Mouse (Mus musculus) CD4-positive, CD25-positive, alpha-beta regulatory T cell, adult 4 months (primary cell): Measurements from ENCODE around the gene Hist1h1d. TPM values are rescaled to one million over a fixed set of nuclear protein-coding genes. Genes with fewer than 3 reads are reported as not detected.
A peak's percentile ranks its signal among the peaks of the same experiment; 100 is the strongest.
"Not testable (repeated sequence)": the region's sequence is repeated elsewhere in the genome, so short reads cannot be mapped to it uniquely, and the experiment has no call there.

Source experiments
- ATAC-seq: one replicate; pipeline ENCODE4 v1.8.0; 2017
- polyA plus RNA-seq, 2 experiments: library from polyadenylated mRNA; unstranded; fragments of 100-300 nt; shearing (Covaris generic); gene quantifications; one replicate each; pipeline ENCODE4 v1.2.1; 2017

Gene Hist1h1d
- polyA plus RNA-seq, 2 experiments from 2014 or later = 0.18 to 0.35 TPM

- ATAC-seq = peak; percentile 18
Measured at GRCm38 (mm10) chr13:23530181-23530900, 22.7 kb upstream of the Hist1h1d start.

GRCm38 (mm10) chr13:23530901-23531875, 21.9 kb upstream of the Hist1h1d start, which contains the start of gene Hist1h4h:
Gene Hist1h4h, plus strand, starts transcription at chr13:23531050.
- peak; percentile 76 for ATAC-seq

GRCm38 (mm10) chr13:23532262-23533075, 20.6 kb upstream of the Hist1h1d start:
- ATAC-seq = no peak

GRCm38 (mm10) chr13:23533560-23534367, 19.3 kb upstream of the Hist1h1d start, which contains the start of gene Hist1h2af:
Gene Hist1h2af, plus strand, starts transcription at chr13:23533906.
- peak; percentile 36 for ATAC-seq

- ATAC-seq = no peak
Measured at GRCm38 (mm10) chr13:23534368-23535131, 18.5 kb upstream of the Hist1h1d start.

- peak; percentile 59 for ATAC-seq
Measured at GRCm38 (mm10) chr13:23535137-23536075, 17.7 kb upstream of the Hist1h1d start, which contains the start of gene Hist1h3g. Gene Hist1h3g, plus strand, starts transcription at chr13:23535422.

- no peak for ATAC-seq
Measured at GRCm38 (mm10) chr13:23536076-23536822, 16.8 kb upstream of the Hist1h1d start.

GRCm38 (mm10) chr13:23537006-23537710, 15.9 kb upstream of the Hist1h1d start:
- ATAC-seq = no peak

- no peak for ATAC-seq
Measured at GRCm38 (mm10) chr13:23538249-23538648, 14.8 kb upstream of the Hist1h1d start.

- not testable (repeated sequence) for ATAC-seq
Measured at GRCm38 (mm10) chr13:23539821-23540220, 13.2 kb upstream of the Hist1h1d start.

- no peak for ATAC-seq
Measured at GRCm38 (mm10) chr13:23541497-23541896, 11.6 kb upstream of the Hist1h1d start.

- ATAC-seq = not testable (repeated sequence)
Measured at GRCm38 (mm10) chr13:23542225-23542980, 10.7 kb upstream of the Hist1h1d start.

GRCm38 (mm10) chr13:23542999-23543607, 10.0 kb upstream of the Hist1h1d start, which contains the start of gene Hist1h2bh:
Gene Hist1h2bh, minus strand, starts transcription at chr13:23543392.
- peak; percentile 89 for ATAC-seq

GRCm38 (mm10) chr13:23543965-23544786, 8.9 kb upstream of the Hist1h1d start, which contains the start of gene Hist1h3f:
Gene Hist1h3f, plus strand, starts transcription at chr13:23544052.
- ATAC-seq = peak; percentile 82

- ATAC-seq = peak; percentile 2
Measured at GRCm38 (mm10) chr13:23544787-23545120, 8.3 kb upstream of the Hist1h1d start.

GRCm38 (mm10) chr13:23546694-23547093, 6.4 kb upstream of the Hist1h1d start:
- no peak for ATAC-seq
